Mouse (Mus musculus) E14TG2a.4 (cell line): ENCODE measurements around the gene Mb.

ENCODE experiments used
- H3K27me3 ChIP-seq: 2 replicates; pipeline ENCODE4 v1.6.1; 2014; ENCODE audit warnings: low read length, control low read depth; ENCODE audit not compliant: insufficient read depth
- H3K36me3 ChIP-seq: 2 replicates; pipeline ENCODE4 v1.6.1; 2014; ENCODE audit warnings: low read length, control low read depth; ENCODE audit not compliant: insufficient read depth
- H3K4me1 ChIP-seq: replicated peaks from 2 replicates; pipeline ENCODE4 v1.6.1; 2014; ENCODE audit warnings: low read depth, low read length, control low read depth
- H3K4me3 ChIP-seq: replicated peaks from 2 replicates; pipeline ENCODE4 v1.5.1; 2014; ENCODE audit warnings: mild to moderate bottlenecking, low read length
- H3K9me3 ChIP-seq: 2 replicates; pipeline ENCODE4 v1.6.1; 2014; ENCODE audit warnings: low read length, control low read depth
- CTCF ChIP-seq: conservative IDR thresholded peaks from 2 replicates; pipeline ENCODE4 v1.5.1; 2014; ENCODE audit warnings: low read length
- NANOG ChIP-seq: IDR thresholded peaks from 2 replicates; pipeline ENCODE4 v1.6.1; 2014; ENCODE audit warnings: borderline replicate concordance, low read length, mixed read lengths
- POU5F1 ChIP-seq: IDR thresholded peaks from 2 replicates; pipeline ENCODE4 v1.6.1; 2014; ENCODE audit warnings: low read length, borderline replicate concordance

Gene Mb

DNA sequence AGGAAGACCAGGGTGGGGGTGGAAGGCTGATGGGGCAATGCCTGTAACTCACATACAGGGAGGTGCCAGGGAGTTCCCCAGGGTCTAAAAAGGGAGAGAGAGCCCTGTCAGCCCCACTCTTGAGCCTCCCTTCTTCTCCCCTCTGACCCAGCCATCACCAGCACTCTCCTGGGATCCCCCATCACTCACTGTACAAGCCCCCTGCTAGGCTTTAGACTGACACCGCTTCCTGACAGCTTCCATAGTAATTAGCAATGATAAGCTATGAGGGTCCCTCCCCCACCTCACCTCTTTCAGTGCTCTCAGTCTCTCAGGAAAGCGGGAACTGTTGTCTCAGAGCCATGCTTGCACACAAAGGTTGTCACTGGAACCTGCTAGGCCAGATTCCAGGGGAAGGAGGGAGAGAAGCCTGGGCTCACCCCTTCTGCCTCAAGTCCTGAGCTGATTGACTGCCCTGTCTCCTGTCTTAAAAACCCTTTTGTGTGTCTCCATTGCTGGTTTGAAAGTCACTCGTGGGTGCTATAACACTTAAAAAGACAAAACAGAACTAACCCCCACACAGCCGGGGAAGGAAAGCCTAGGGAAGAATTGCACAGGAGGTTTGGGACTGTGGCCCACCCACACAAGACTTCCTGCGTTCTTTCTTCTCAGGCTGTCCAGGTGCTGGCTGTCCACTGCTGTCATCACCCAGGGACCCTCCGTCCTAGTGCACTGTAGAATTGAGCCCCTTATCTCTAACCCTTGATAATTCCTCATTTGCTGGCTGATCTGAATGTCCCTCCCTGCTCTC lies 5.7 kb upstream of the Mb start:
- Histone ChIP-seq H3K4me3 (peak overlapping the region; percentile 70), H3K27me3 (no peaks in the 10 kb centered on the region), H3K36me3 (no peaks in the 10 kb centered on the region), H3K9me3 (peaks cover 20% of the 10 kb centered on the region), H3K4me1 (peaks cover 86% of the 10 kb centered on the region)
- TF ChIP-seq CTCF (no peak), NANOG (no peak), POU5F1 (no peak)

DNA sequence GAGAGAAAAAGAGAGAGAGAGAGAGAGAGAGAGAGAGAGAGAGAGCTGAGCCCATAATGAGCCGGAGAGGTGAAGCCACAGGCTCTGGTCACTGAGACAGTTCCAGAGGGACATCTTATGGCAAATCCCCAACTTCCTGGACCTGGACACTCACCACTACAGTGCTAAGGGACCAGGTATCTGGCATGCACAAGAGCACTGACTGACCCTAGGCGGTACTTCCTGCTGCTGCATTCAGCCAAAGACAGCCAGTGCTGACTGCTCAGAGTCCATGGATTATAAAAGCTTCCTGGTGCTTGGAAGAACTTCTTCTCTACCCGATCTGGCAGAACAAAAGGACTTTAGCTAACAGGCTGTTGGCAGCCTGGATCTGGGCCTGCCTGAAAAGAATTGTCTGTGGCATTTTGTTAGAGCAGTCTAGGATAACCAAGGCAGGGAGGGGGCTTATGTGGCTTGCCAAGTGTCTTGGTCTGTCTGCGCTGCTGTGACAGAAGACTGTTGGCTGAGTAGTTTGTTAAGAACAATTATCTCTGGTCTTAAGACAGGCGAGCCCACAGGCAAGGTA lies 4.2 kb upstream of the Mb start:
- no peak overlapping the region for H3K4me3 ChIP-seq

DNA sequence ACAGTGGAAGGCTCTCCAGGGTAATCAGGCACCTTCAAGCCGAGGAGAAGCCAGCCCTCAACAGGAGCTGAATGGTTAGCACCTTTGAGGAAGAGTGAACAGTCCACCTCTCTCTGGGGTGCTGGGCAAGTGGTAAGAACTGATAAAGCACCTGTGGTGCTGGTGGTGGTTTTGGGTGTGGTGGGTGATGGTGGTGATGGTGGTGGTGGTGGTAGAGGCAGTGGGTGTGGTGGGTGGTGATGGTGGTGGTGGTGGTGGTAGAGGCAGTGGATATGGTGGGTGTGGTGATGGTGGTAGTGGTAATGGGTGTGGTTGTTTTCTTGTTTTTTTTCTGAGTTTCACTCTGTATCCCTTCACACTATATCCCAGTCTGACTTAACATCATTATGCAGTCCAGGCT lies 2.6 kb upstream of the Mb start:
- Histone ChIP-seq H3K27me3 (peaks cover 10% of the 10 kb centered on the region), H3K4me1 (peaks cover 89% of the 10 kb centered on the region), H3K4me3 (0 out of 2 replicates have a peak overlapping the region, but pooled peaks have one; percentile 10), H3K9me3 (peaks cover 1% of the 10 kb centered on the region; the same call in 1 of the 2 replicates), H3K36me3 (no peaks in the 10 kb centered on the region; the same call in 1 of the 2 replicates)
- TF ChIP-seq POU5F1 (no peak), CTCF (no peak), NANOG (no peak)

More for the DNA sequence above, 4.2 kb upstream of the Mb start:
- H3K36me3 ChIP-seq, result no peaks in the 10 kb centered on the region
- peaks cover 18% of the 10 kb centered on the region for H3K9me3 ChIP-seq
- H3K4me1 ChIP-seq, result peaks cover 85% of the 10 kb centered on the region
- peaks cover 6% of the 10 kb centered on the region; the same call in 1 of the 2 replicates for H3K27me3 ChIP-seq
- TF ChIP-seq CTCF (no peak), POU5F1 (no peak), NANOG (no peak)

DNA sequence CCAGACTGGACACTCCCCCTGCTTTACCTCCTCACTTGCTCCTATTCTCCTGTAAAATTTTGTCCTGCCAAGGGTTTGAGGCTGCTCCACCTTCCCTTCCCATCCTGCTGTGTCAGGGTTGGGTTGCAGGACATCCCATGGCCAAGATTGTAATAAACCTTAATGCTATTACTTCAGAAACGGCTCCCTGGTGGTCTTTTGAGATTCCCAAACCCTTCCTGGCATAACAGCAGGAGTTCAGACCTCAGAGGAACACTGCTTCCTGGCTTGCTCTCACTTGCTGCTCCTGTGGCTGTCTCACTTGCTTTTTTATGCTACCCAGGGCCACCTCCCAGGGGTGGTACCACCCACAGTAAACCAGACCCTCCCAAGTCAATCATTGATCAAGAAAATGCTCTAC lies 1.7 kb upstream of the Mb start:
- Histone ChIP-seq H3K27me3 (peaks cover 10% of the 10 kb centered on the region), H3K4me1 (peaks cover 82% of the 10 kb centered on the region), H3K9me3 (no peaks in the 10 kb centered on the region), H3K36me3 (no peaks in the 10 kb centered on the region; the same call in 1 of the 2 replicates), H3K4me3 (0 out of 2 replicates have a peak overlapping the region, but pooled peaks have one; percentile 10)
- TF ChIP-seq NANOG (no peak), CTCF (no peak), POU5F1 (no peak)

DNA sequence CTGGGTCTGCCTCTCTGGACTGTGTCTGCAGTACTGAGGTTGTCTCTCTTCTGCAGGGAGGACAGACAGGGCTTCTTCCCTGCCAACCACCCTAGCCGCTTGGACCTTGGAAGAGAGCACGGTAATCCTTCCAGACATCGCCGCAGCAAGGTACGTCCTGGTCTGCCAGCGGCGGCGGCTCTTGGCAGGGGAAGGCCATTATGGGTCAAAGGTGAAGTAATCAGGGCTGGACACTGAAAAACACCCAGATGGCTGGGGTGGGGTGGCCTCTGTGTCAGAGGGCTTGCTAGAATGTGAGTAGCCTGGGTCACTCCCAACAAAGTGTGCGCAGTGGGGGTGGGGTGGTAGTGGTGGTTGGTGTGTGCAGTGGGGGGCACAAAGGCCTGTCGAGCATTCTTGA lies 4.9 kb downstream of the Mb start:
- Histone ChIP-seq H3K4me3 (no peak overlapping the region), H3K36me3 (peaks cover 3% of the 10 kb centered on the region; the same call in 1 of the 2 replicates), H3K4me1 (peaks cover 40% of the 10 kb centered on the region), H3K9me3 (no peaks in the 10 kb centered on the region), H3K27me3 (peaks cover 9% of the 10 kb centered on the region)
- TF ChIP-seq CTCF, result no peak

DNA sequence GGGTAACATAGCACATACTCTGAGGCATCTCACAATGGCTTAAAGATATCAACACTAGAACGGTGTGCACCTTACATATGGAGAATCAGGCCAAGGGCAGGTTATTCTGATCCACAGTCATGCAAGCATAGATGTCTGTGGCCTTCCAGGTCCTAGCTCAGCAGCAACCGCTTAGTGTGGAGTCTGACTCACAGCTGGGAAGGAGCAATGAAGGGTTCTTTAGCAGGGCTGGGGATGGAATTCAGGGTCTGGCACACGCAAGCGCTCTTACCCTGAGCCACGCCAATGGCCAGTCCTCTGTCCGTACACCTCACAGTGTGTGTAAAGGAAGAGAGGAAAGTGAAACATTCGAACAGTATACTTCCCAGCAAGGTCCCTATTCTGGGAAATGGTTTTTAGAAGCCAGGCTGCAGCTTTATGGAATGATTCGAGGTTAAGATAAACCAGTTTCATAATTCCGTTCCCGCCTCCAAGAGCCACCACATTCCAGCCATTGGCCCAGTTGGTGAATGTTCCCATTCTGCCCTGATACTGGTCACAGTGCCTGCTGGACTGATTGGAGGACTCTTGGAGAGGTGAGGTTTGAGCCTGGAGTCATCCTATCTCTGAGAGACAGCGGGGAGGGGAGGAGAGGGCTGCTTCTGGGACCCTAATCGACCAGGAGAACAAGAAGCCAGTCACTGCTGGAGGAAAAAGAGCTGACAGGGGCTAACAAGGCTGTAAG lies 5.7 kb downstream of the Mb start, which contains the start of gene Apol6:
TSS of gene Apol6 (plus strand) at position 133 of the 724 bp plus-strand sequence.
- Histone ChIP-seq H3K4me3 (no peak within 1 kb of the TSS), H3K27me3 (peaks cover 4% of the 10 kb centered on the region), H3K36me3 (peaks cover 3% of the 10 kb centered on the region; the same call in 1 of the 2 replicates), H3K4me1 (peaks cover 41% of the 10 kb centered on the region), H3K9me3 (no peaks in the 10 kb centered on the region)
- TF ChIP-seq CTCF, result no peak
- no peak for TF ChIP-seq NANOG
- no peak for TF ChIP-seq POU5F1

DNA sequence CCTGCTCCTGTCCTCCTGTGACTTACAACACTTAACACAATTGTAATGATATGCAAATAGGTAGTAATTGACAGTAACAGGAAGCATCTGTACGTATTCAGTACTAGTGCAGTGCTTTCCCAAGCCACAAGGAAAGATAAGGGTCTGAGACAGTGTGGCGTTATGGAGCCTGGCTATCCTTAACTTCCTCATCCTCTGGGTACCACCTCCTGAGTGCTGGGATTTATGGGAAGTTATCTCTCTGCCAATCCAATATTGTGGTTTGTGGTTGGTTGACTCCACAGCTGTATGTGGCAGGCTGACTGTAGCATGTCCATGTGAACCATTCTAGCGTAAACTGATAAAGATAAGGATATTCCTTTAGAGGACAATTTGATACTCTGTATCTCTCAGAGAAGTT lies 9.7 kb downstream of the Mb start:
- TF ChIP-seq POU5F1, result no peak
- no peaks in the 10 kb centered on the region for H3K9me3 ChIP-seq

DNA sequence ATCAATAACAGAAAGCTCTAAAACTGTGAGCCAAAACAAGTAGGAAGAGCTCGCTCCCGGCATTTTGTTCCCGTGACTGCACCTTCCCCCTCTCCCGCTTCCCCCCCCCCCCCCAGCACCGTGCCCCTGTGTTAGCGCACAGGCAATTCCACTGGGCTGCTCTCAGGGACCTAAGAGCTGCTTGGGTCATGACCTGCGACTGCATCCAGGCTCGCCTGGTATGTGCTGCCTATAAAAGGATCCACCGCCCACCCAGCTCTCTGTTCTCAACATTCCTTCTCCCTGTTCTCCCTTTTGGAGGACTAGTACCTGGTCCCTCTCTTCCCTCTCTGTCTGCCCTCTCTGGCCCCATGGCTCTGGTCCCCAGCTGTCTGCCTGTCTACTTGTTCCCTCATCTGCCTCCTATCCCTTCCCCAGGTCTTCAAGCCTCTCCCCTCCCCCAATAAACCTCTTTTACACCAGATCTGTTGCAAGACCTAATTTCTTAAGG lies 11.2 kb downstream of the Mb start:
- Histone ChIP-seq H3K4me3 (no peak overlapping the region), H3K9me3 (no peaks in the 10 kb centered on the region), H3K36me3 (no peaks in the 10 kb centered on the region), H3K27me3 (no peaks in the 10 kb centered on the region), H3K4me1 (peaks cover 56% of the 10 kb centered on the region)
- no peak for TF ChIP-seq POU5F1

More for the DNA sequence above, 9.7 kb downstream of the Mb start:
- 0 out of 2 replicates have a peak, but pooled peaks cover 3% of the 10 kb centered on the region for H3K36me3 ChIP-seq
- no peak overlapping the region for H3K4me3 ChIP-seq
- no peaks in the 10 kb centered on the region; the same call in 1 of the 2 replicates for H3K27me3 ChIP-seq
- peaks cover 53% of the 10 kb centered on the region for H3K4me1 ChIP-seq
